Mouse (Mus musculus) forebrain, embryonic 11.5 days (tissue): Measurements from ENCODE around the gene Ank. TPM values are rescaled to one million over a fixed set of nuclear protein-coding genes. Genes with fewer than 3 reads are reported as not detected.

Source experiments
- ATAC-seq: fragments of 200-750 bp; cut with Nextera tagmentation; replicated peaks from 2 replicates; pipeline ENCODE4 v1.8.0; 2017; ENCODE audit warnings: moderate TSS enrichment; ENCODE audit not compliant: low FRiP score
- DNase-seq: peaks from one replicate; pipeline ENCODE4 v3.0.0-alpha.2; 2017; ENCODE audit warnings: low spot score
- H3K27ac ChIP-seq: fragments of 300-500 bp; sonication (generic); 2 replicates; pipeline ENCODE4 v1.5.1; 2014; ENCODE audit warnings: low read depth, low read length
- H3K27me3 ChIP-seq: fragments of 300-500 bp; sonication (generic); 2 replicates; pipeline ENCODE4 v1.6.1; 2014; ENCODE audit warnings: mild to moderate bottlenecking, low read length, mixed read lengths; ENCODE audit not compliant: control insufficient read depth, insufficient read depth
- H3K36me3 ChIP-seq: fragments of 300-500 bp; sonication (generic); 2 replicates; pipeline ENCODE4 v1.6.1; 2014; ENCODE audit warnings: mild to moderate bottlenecking, low read length, moderate library complexity, mixed read lengths; ENCODE audit not compliant: control insufficient read depth, insufficient read depth
- H3K4me1 ChIP-seq: fragments of 300-500 bp; sonication (generic); replicated peaks from 2 replicates; pipeline ENCODE4 v1.6.1; 2014; ENCODE audit warnings: low read length, mixed read lengths; ENCODE audit not compliant: control insufficient read depth, insufficient read depth
- H3K4me2 ChIP-seq: fragments of 300-500 bp; sonication (generic); 2 replicates; pipeline ENCODE4 v1.6.1; 2014; ENCODE audit warnings: low read depth, mild to moderate bottlenecking, low read length, moderate library complexity, mixed read lengths; ENCODE audit not compliant: severe bottlenecking
- H3K4me3 ChIP-seq: fragments of 300-500 bp; sonication (generic); 2 replicates; pipeline ENCODE4 v1.5.1; 2014; ENCODE audit warnings: low read depth, low read length
- H3K9ac ChIP-seq: fragments of 300-500 bp; sonication (generic); 2 replicates; pipeline ENCODE4 v1.6.1; 2014; ENCODE audit warnings: low read length
- H3K9me3 ChIP-seq: fragments of 300-500 bp; sonication (generic); 2 replicates; pipeline ENCODE4 v1.6.1; 2016; ENCODE audit warnings: low read length, mixed read lengths; ENCODE audit not compliant: control insufficient read depth
- WGBS: fragments of 180-500 bp; shearing (Covaris S2); extraction: QIAGEN DNeasy Blood & Tissue Kit; methylation state at CpG from one replicate; pipeline ENCODE4 v1.1.7; 2014; 5-methylcytosine and 5-hydroxymethylcytosine counted together
- polyA plus RNA-seq: library from polyadenylated mRNA; unstranded; fragments of >200 nt; fragmentation: Nextera tagmentation; extraction: Ambion mirVana; gene quantifications from 2 replicates; pipeline ENCODE4 v1.2.1, GENCODE M21; 2014

Ank gene
- polyA plus RNA-seq, 1 experiment from 2014 or later, result 6.8 TPM

DNA sequence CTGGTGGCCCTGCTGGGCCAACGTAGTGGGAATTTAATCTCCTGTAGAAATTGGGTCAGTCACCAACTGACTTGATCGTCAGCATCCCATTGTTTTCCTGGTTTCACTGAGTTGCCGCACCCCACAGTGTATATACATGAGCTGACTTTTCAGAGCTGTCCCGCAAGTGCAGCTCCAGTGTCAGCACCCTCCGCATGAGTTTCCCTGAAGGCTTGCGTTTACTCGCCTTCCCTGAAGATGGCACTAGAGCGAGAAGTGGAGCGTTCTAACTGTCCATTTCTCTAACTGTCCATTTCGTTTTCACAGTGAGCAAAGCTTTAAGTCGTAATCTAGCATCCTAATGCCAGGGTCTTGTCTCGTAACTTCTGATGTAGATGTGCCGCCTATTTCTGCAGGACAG is 127.2 kb downstream of the Ank start:
- WGBS, result 75% methylated on average over 13 of the region's 13 CpGs
- Histone ChIP-seq H3K4me1 (no peaks in the 10 kb centered on the region; the same call in 1 of the 2 replicates), H3K9ac (no peak overlapping the region), H3K27ac (no peak overlapping the region), H3K4me2 (no peak overlapping the region), H3K9me3 (no peaks in the 10 kb centered on the region), H3K27me3 (no peaks in the 10 kb centered on the region), H3K4me3 (no peak overlapping the region), H3K36me3 (no peaks in the 10 kb centered on the region; the same call in 1 of the 2 replicates)
- no peak for ATAC-seq
- no peak for DNase-seq

DNA sequence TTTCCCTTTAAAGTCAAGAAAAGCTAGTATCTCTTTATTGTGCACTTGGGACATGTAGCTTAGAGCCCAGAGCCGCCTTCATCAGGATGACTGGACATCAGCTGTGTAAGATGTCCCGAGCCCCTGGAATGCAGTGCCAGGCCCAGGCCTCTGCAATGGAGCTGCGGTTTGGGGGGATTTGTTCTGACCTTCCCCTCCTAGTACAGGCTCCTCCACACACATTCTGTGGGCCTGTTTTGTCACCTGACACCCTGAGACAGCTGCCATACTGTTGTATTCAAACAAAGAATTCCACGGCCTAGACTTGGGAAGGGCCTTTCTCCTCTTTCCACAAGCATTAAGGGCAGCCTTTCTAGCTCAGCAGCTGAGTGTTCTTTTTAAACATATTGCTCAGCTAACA is 128.5 kb downstream of the Ank start:
- no peaks in the 10 kb centered on the region; the same call in 1 of the 2 replicates for H3K36me3 ChIP-seq
- WGBS, result 30% methylated on average over 4 of the region's 4 CpGs
- no peaks in the 10 kb centered on the region for H3K27me3 ChIP-seq
- ATAC-seq (peak; percentile 71), DNase-seq (no peak)
- no peaks in the 10 kb centered on the region for H3K9me3 ChIP-seq
- H3K9ac ChIP-seq, result no peak overlapping the region
- no peak overlapping the region for H3K4me3 ChIP-seq
- peak overlapping the region; percentile 47; the same call in 1 of the 2 replicates for H3K27ac ChIP-seq
- H3K4me1 ChIP-seq, result no peaks in the 10 kb centered on the region; the same call in 1 of the 2 replicates
- H3K4me2 ChIP-seq, result no peak overlapping the region

DNA sequence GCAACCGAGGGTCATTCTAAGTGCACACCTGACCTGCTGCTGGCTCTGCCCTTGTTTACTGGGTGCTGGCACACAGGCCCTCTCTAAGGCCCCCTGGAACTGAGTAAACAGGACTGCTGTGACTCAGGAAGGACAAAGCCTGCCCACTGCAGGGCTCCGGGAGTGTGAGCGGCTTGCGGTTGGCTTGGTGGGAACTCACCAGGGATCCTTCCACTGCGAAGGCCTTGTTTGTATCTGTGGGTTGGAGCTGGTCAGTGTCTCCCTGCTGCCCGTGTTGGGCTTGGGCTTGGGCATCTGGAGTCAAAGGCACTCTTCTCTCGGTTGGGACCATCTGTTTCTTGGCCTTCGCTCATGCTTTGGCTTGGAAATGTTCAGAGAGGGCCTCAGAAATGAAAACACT is 129.1 kb downstream of the Ank start:
- ATAC-seq, result no peak; the same call in 1 of the 2 replicates
- Histone ChIP-seq H3K27me3 (no peaks in the 10 kb centered on the region), H3K9me3 (no peaks in the 10 kb centered on the region), H3K4me1 (no peaks in the 10 kb centered on the region; the same call in 1 of the 2 replicates), H3K9ac (no peak overlapping the region), H3K4me3 (no peak overlapping the region), H3K4me2 (no peak overlapping the region), H3K36me3 (no peaks in the 10 kb centered on the region; the same call in 1 of the 2 replicates), H3K27ac (peak overlapping the region; percentile 47; the same call in 1 of the 2 replicates)
- 43% methylated on average over 8 of the region's 8 CpGs for WGBS
- no peak for DNase-seq

DNA sequence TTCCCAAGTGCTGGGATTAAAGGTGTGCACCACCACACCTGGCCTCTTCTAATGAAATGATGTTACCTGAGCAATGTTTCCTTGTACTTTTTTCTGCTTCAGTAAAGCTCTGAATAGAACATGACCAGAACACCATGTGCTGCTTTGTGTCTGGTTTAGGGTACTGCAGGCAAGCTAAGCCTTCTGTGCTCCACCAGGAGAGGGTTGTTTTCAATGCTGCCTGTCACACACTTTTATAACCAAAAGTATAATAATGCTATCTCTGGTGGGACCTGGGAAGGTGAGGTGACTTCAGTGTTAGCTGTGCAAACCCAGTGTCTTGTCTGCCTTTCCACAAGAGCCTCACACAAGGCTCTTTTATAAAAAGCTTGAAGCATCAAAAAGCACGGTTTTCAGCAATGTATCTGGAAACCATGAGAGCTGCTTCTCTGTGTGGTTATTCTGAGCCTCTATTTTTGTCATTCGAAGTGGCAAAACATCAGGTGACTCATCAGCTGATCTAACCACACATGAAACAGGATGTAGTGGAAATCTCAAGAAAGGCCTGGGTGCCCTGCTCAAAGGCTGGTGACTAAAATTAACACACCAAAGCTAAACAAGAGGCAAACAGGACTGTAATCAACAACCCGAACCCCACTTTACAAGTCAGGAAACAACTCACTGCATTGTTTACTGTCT is 130.1 kb downstream of the Ank start:
- no peaks in the 10 kb centered on the region for H3K36me3 ChIP-seq
- no peak overlapping the region for H3K9ac ChIP-seq
- no peak for ATAC-seq
- no peak for DNase-seq
- H3K4me1 ChIP-seq, result no peaks in the 10 kb centered on the region; the same call in 1 of the 2 replicates
- H3K4me2 ChIP-seq, result no peak overlapping the region
- H3K9me3 ChIP-seq, result no peaks in the 10 kb centered on the region
- WGBS, result 81% methylated on average over 3 of the region's 3 CpGs
- no peak overlapping the region for H3K4me3 ChIP-seq
- H3K27ac ChIP-seq, result no peak overlapping the region
- H3K27me3 ChIP-seq, result no peaks in the 10 kb centered on the region

DNA sequence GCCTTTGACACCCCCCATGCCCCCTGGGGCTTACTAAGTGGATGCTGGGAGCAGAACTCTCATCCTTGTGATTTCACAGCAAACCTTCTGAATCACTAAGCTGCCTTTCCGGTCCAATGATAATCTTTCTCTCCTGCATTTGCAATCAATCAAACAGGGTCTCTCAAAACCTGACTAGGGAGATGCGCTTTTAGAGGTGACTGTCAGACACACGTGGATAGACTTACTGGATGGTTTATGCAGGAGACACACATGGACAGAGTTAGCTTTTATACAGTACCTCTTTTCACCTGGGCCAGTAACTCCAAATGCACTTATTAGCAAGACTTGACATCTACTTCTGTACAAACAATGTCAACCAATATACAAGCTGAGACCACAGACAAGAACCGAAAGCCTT is 131.0 kb downstream of the Ank start:
- 84% methylated on average over 4 of the region's 4 CpGs for WGBS
- no peaks in the 10 kb centered on the region for H3K9me3 ChIP-seq
- H3K27me3 ChIP-seq, result no peaks in the 10 kb centered on the region
- H3K36me3 ChIP-seq, result no peaks in the 10 kb centered on the region
- no peak overlapping the region for H3K4me3 ChIP-seq
- no peaks in the 10 kb centered on the region; the same call in 1 of the 2 replicates for H3K4me1 ChIP-seq
- H3K9ac ChIP-seq, result no peak overlapping the region
- no peak for DNase-seq
- H3K4me2 ChIP-seq, result no peak overlapping the region
- no peak for ATAC-seq
- H3K27ac ChIP-seq, result no peak overlapping the region

DNA sequence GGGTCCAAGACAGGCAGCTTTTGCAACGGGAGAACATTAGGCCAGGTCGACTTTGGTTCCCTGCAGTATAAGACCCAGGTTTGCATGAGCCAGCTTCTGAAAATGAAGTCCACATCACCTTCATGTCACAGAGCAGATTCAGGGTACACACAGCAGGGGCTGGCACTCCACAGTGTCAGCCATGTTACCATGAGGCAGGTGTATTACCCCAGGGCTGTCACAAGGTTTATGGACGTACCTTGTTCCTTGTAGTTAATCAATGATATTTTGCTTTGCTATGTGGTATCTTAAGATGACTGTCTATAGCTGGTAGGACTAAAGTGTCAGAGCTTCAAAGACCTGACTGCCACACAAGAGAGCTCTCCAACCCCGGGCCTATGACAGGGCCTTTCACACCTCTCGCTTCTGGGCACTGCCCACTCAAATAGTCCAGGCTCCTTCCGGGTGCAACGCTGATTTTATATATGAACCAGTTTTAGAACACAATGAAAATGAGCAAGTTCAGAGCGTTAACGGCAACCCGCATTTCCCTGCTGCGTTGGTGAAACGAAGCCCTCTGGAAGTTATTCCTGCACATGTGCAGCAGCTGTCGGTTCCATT is 132.4 kb downstream of the Ank start:
- H3K4me1 ChIP-seq, result no peaks in the 10 kb centered on the region; the same call in 1 of the 2 replicates
- no peak overlapping the region for H3K4me3 ChIP-seq
- no peak for DNase-seq
- H3K9me3 ChIP-seq, result no peaks in the 10 kb centered on the region
- 94% methylated on average over 13 of the region's 13 CpGs for WGBS
- H3K4me2 ChIP-seq, result no peak overlapping the region
- ATAC-seq, result no peak
- H3K27me3 ChIP-seq, result no peaks in the 10 kb centered on the region
- no peak overlapping the region for H3K9ac ChIP-seq
- H3K36me3 ChIP-seq, result no peaks in the 10 kb centered on the region
- no peak overlapping the region for H3K27ac ChIP-seq

DNA sequence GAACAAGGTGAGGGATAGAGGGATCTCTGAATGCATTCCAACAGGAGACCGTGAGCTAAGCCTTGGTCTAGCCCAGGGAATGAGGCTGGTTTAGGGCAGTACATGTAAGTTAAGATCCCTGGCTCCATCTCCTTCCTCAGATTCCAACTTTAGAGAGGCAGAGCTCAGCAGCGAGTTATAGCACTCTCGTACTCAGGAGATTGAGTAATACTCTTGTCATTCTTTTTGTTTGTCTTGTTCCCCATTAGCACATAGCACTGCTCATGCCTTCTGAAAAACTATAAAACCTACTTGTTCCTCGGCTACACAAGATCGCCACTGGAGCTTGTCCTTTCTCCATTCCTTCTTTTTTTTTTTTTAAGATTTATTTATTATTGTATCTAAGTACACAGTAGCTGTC is 134.0 kb downstream of the Ank start:
- no peaks in the 10 kb centered on the region for H3K4me1 ChIP-seq
- H3K27ac ChIP-seq, result no peak overlapping the region
- no peak overlapping the region for H3K4me2 ChIP-seq
- ATAC-seq (no peak), DNase-seq (no peak)
- no peaks in the 10 kb centered on the region for H3K9me3 ChIP-seq
- WGBS, result 90% methylated on average over 5 of the region's 5 CpGs
- H3K27me3 ChIP-seq, result no peaks in the 10 kb centered on the region
- H3K9ac ChIP-seq, result no peak overlapping the region
- H3K4me3 ChIP-seq, result no peak overlapping the region
- no peaks in the 10 kb centered on the region for H3K36me3 ChIP-seq

DNA sequence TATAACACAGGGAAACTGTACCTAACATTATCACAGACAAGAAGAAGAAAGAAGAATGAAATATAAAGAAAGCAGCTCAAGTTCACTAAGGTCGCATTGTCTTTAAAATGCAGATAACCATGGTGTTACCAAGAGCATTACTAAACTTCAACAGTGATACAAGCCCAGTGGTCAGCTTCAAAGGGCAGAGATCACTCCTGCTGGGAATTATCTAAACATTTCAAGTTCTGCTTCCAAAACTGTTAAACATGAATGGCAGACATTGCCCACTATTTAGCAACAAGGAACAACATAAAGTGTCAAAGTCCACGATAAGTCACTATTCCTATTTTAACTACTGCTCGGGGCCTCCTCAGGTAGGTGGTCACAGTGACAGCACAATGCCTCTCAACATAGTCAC is 138.1 kb downstream of the Ank start:
- Histone ChIP-seq H3K4me2 (no peak overlapping the region), H3K36me3 (no peaks in the 10 kb centered on the region; the same call in 1 of the 2 replicates), H3K27ac (no peak overlapping the region), H3K9ac (no peak overlapping the region), H3K9me3 (no peaks in the 10 kb centered on the region), H3K27me3 (no peaks in the 10 kb centered on the region), H3K4me1 (no peaks in the 10 kb centered on the region), H3K4me3 (no peak overlapping the region)
- no peak for ATAC-seq
- no peak for DNase-seq
- 88% methylated on average over 3 of the region's 3 CpGs for WGBS

DNA sequence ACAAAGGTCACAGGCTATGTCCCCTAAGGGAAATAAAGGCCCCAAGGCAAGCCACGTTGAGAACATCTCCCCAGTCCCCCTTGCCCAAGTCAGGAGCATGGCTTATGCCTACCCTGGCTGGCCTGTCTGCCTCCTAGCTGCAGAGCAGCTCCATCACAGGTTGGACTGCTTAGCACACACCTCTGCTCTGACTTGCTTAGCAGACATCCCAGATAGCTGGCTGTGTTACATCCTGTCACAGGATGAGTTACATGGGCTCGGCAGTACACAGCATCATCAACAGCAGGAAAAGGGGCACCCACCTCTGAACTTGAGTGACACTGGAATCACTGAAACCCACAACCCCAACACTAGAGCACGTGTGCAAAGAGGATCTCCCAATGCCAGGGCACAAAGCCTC is 138.8 kb downstream of the Ank start:
- 90% methylated on average over 3 of the region's 3 CpGs for WGBS
- no peak overlapping the region for H3K27ac ChIP-seq
- no peak for ATAC-seq
- no peaks in the 10 kb centered on the region for H3K9me3 ChIP-seq
- no peak for DNase-seq
- no peak overlapping the region for H3K4me3 ChIP-seq
- H3K27me3 ChIP-seq, result no peaks in the 10 kb centered on the region
- H3K4me1 ChIP-seq, result no peaks in the 10 kb centered on the region
- no peaks in the 10 kb centered on the region; the same call in 1 of the 2 replicates for H3K36me3 ChIP-seq
- no peak overlapping the region for H3K9ac ChIP-seq
- H3K4me2 ChIP-seq, result no peak overlapping the region
